In the genomic region with DNA sequence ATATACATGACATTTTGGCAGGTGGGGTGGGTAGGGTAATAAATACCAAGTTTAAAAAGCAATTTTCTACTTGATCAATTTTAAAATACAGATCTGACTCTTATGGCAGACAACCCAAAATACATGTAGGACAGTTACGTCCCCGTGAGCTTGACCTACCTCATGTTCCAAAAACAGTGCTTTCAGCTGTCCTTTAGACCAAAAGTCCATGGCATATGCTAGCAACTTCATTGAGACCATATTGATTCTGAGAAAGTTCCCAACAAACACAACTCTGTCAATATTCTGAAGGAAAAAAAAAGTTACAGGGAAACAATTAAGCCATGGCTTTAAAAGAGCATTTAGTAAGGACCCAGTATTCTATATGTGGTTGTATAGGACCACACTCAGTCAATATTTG, we compare ENCODE assay signal across 19 mouse cellular contexts.
DNase-seq lines count a peak whose midpoint lies in the region; ATAC-seq and TF ChIP-seq lines count a peak whose summit lies in the region.
"Had no signal": no experiment of that assay in that cellular context is flagged by ENCODE, and none has a peak within 500 bp of the region (broad histone marks: within the 10 kb centered on the region; RNA-seq: fewer than 3 reads in every experiment).

No protein-coding gene starts in this region.

- ATAC-seq in liver, postnatal 0 days = no peak; the same call in 1 of the 2 replicates
- ATAC-seq in midbrain, embryonic 11.5 days (ENCODE audit: low FRiP score) = no peak
- ATAC-seq in midbrain, embryonic 14.5 days (ENCODE audit: low FRiP score, low TSS enrichment) = no peak
- ATAC-seq: activated CD4-positive, CD25-positive, alpha-beta regulatory T cell, adult 4 months; CD4-positive, CD25-positive, alpha-beta regulatory T cell, adult 4 months; Patski had no signal

- DNase-seq in liver, adult 2 months (ENCODE audit: extremely low read depth, low read depth, low spot score) = peak; percentile 91
- no peak for DNase-seq in liver, postnatal 0 days
- peak; percentile 56 for DNase-seq in midbrain, embryonic 11.5 days (ENCODE audit: low spot score, missing footprints)
- no peak for DNase-seq in midbrain, embryonic 14.5 days
- DNase-seq: adrenal gland, adult 2 months; adrenal gland, adult 8-10 months; adrenal gland, postnatal 10 days; adrenal gland, postnatal 14 days; adrenal gland, postnatal 25 days; adrenal gland, postnatal 36 days; B cell, adult 2 months; cerebellum, adult 11 months; cerebellum, adult 11-12 months; cerebellum, adult 18-20 months had no signal

- whole genome bisulfite sequencing in liver, adult 2 months = 18% methylated on average over 2 of the region's 2 CpGs
- 52% methylated on average over 2 of the region's 2 CpGs for WGBS in liver, postnatal 0 days (ENCODE audit: insufficient replicate concordance)
- WGBS in midbrain, embryonic 11.5 days = 96% methylated on average over 2 of the region's 2 CpGs
- 93% methylated on average over 2 of the region's 2 CpGs for WGBS in midbrain, embryonic 14.5 days

- no peaks in the 10 kb centered on the region for H3K79me2 ChIP-seq in liver, adult 2 months (ENCODE audit: control insufficient read depth, insufficient read depth, low read length)

- H3K9ac ChIP-seq in liver, adult 2 months (ENCODE audit: low read depth, low read length) = no peak overlapping the region
- H3K9ac ChIP-seq in liver, postnatal 0 days (replicated peaks) = no peak overlapping the region
- H3K9ac ChIP-seq in midbrain, embryonic 11.5 days (ENCODE audit: low read length) = no peak overlapping the region
- H3K9ac ChIP-seq in midbrain, embryonic 14.5 days (replicated peaks; ENCODE audit: low read length) = no peak overlapping the region

- peaks cover 14% of the 10 kb centered on the region for H3K4me1 ChIP-seq in liver, adult 2 months (ENCODE audit: control insufficient read depth, insufficient read depth, low read length)
- H3K4me1 ChIP-seq in liver, postnatal 0 days (ENCODE audit: insufficient read depth) = no peaks in the 10 kb centered on the region
- H3K4me1 ChIP-seq in midbrain, embryonic 11.5 days (ENCODE audit: control insufficient read depth, insufficient read depth, low read length) = no peaks in the 10 kb centered on the region
- H3K4me1 ChIP-seq in midbrain, embryonic 14.5 days (ENCODE audit: control insufficient read depth, insufficient read depth, low read length) = peaks cover 5% of the 10 kb centered on the region

- no peak overlapping the region for H3K27ac ChIP-seq in liver, adult 2 months (replicated peaks; ENCODE audit: insufficient read depth, low read depth, low read length)
- no peak overlapping the region; the same call in 1 of the 2 replicates for H3K27ac ChIP-seq in liver, postnatal 0 days (ENCODE audit: low read depth)
- no peak overlapping the region for H3K27ac ChIP-seq in midbrain, embryonic 11.5 days (ENCODE audit: low read depth, low read length)
- no peak overlapping the region for H3K27ac ChIP-seq in midbrain, embryonic 14.5 days (replicated peaks; ENCODE audit: low read depth, low read length)

- H3K4me2 ChIP-seq in liver, postnatal 0 days (ENCODE audit: low read depth, low read length) = no peak overlapping the region
- H3K4me2 ChIP-seq in midbrain, embryonic 11.5 days = no peak overlapping the region
- no peak overlapping the region for H3K4me2 ChIP-seq in midbrain, embryonic 14.5 days (ENCODE audit: low read length)

- H3K9me3 ChIP-seq in liver, postnatal 0 days (ENCODE audit: low read length) = no peaks in the 10 kb centered on the region
- H3K9me3 ChIP-seq in midbrain, embryonic 11.5 days (ENCODE audit: control insufficient read depth, low read length) = no peaks in the 10 kb centered on the region
- no peaks in the 10 kb centered on the region for H3K9me3 ChIP-seq in midbrain, embryonic 14.5 days (ENCODE audit: control insufficient read depth, low read length)
- H3K9me3 ChIP-seq: G1E had no signal

- TF ChIP-seq CTCF in liver, adult 2 months (IDR thresholded peaks at IDR 0.05; ENCODE audit: low read depth, low read length) = no peak
- no peak for TF ChIP-seq CTCF in liver, postnatal 0 days (IDR thresholded peaks at IDR 0.05; ENCODE audit: low read depth)

- no peak for TF ChIP-seq POLR2A in liver, adult 2 months (IDR thresholded peaks at IDR 0.05; ENCODE audit: extremely low read depth, insufficient read depth, low read length)

- H3K36me3 ChIP-seq in liver, adult 2 months (ENCODE audit: control insufficient read depth, insufficient read depth, low read length) = peaks cover 41% of the 10 kb centered on the region
- 0 out of 2 replicates have a peak, but pooled peaks cover 6% of the 10 kb centered on the region for H3K36me3 ChIP-seq in liver, postnatal 0 days (replicated peaks; ENCODE audit: insufficient read depth, low read length)
- H3K36me3 ChIP-seq in midbrain, embryonic 11.5 days (ENCODE audit: control insufficient read depth, insufficient read depth, low read length) = no peaks in the 10 kb centered on the region
- no peaks in the 10 kb centered on the region for H3K36me3 ChIP-seq in midbrain, embryonic 14.5 days (ENCODE audit: control insufficient read depth, insufficient read depth, low read length)

- no peak for TF ChIP-seq EP300 in liver, postnatal 0 days (IDR thresholded peaks at IDR 0.05; ENCODE audit: low read depth)

- no peak overlapping the region for H3K4me3 ChIP-seq in liver, adult 2 months (ENCODE audit: insufficient read depth, low read depth, low read length)
- H3K4me3 ChIP-seq in liver, postnatal 0 days (ENCODE audit: low read depth, low read length) = no peak overlapping the region
- H3K4me3 ChIP-seq in midbrain, embryonic 11.5 days (ENCODE audit: low read depth, low read length) = no peak overlapping the region
- H3K4me3 ChIP-seq in midbrain, embryonic 14.5 days (replicated peaks; ENCODE audit: low read depth, low read length) = no peak overlapping the region

- H3K27me3 ChIP-seq in liver, adult 2 months (ENCODE audit: control insufficient read depth, insufficient read depth, low read length) = no peaks in the 10 kb centered on the region
- H3K27me3 ChIP-seq in liver, postnatal 0 days (ENCODE audit: insufficient read depth, low read length) = no peaks in the 10 kb centered on the region
- H3K27me3 ChIP-seq in midbrain, embryonic 11.5 days (ENCODE audit: control insufficient read depth, insufficient read depth, low read length) = no peaks in the 10 kb centered on the region
- H3K27me3 ChIP-seq in midbrain, embryonic 14.5 days (ENCODE audit: control insufficient read depth, insufficient read depth, low read length) = no peaks in the 10 kb centered on the region
- H3K27me3 ChIP-seq: CH12.LX, Patski had no signal

Comparison
In these comparisons a context has a peak if more than half of its experiments do, and no peak if none do; other contexts are left out.
1. DNase-seq: peak in liver, adult 2 months (single experiment) and midbrain, embryonic 11.5 days (single experiment); none in liver, postnatal 0 days (single experiment) and midbrain, embryonic 14.5 days (single experiment).